Comparison of ENCODE assay signal across 9 mouse cellular contexts in the genomic region with DNA sequence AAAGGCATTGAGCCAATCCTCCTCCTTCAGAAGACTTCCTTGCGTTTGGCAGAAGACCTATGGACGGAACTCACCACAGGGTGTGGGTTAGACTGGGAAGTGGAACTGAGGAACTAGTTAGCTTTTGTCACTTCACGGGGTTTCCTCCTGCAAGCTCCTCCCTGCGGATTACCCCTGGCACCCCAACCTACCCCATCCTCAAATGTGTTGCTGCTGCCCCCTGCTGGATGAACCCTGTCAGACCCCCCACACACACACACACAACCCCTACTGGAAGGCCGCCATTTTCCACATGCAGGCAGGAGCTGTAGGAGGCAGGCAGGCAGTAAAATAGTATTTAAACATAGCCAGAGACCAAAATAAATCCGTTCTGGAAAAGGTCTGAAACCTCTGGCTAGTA. TPM values are rescaled to one million over a fixed set of nuclear protein-coding genes. Genes with fewer than 3 reads are reported as not detected.
DNase-seq lines count a peak whose midpoint lies in the region; ATAC-seq and TF ChIP-seq lines count a peak whose summit lies in the region.
"Had no signal": no experiment of that assay in that cellular context is flagged by ENCODE, and none has a peak within 500 bp of the region (broad histone marks: within the 10 kb centered on the region; RNA-seq: fewer than 3 reads in every experiment).

No protein-coding gene starts in this region.

- no peak overlapping the region for H3K4me3 ChIP-seq in kidney, adult 2 months (ENCODE audit: insufficient read depth, low read depth, low read length)
- H3K4me3 ChIP-seq in kidney, embryonic 14.5 days (ENCODE audit: low read length), result no peak overlapping the region
- H3K4me3 ChIP-seq in midbrain, embryonic 11.5 days (ENCODE audit: low read depth, low read length), result no peak overlapping the region
- H3K4me3 ChIP-seq: midbrain, embryonic 12.5 days had no signal

- H3K4me2 ChIP-seq in kidney, embryonic 14.5 days (replicated peaks; ENCODE audit: low read depth, low read length), result no peak overlapping the region
- H3K4me2 ChIP-seq in midbrain, embryonic 11.5 days, result no peak overlapping the region
- H3K4me2 ChIP-seq: midbrain, embryonic 12.5 days had no signal

- DNase-seq in kidney, adult 2 months, result peak; percentile 74
- DNase-seq in adrenal gland, postnatal 36 days, result peak; percentile 76 to 86
- peak; percentile 57 for DNase-seq in gastrocnemius, postnatal 10 days
- peak; percentile 26 to 67 for DNase-seq in layer of hippocampus, postnatal 25 days (ENCODE audit: extremely low spot score in 1 of 2, low spot score in 1 of 2)
- DNase-seq in testis, postnatal 10 days (ENCODE audit: low spot score), result peak; percentile 67
- no peak for DNase-seq in midbrain, embryonic 11.5 days (ENCODE audit: low spot score, missing footprints)

- H3K4me1 ChIP-seq in kidney, adult 2 months (ENCODE audit: control insufficient read depth, insufficient read depth, low read length), result no peaks in the 10 kb centered on the region
- no peaks in the 10 kb centered on the region for H3K4me1 ChIP-seq in kidney, embryonic 14.5 days (ENCODE audit: control insufficient read depth, insufficient read depth, low read length)
- H3K4me1 ChIP-seq in midbrain, embryonic 11.5 days (ENCODE audit: control insufficient read depth, insufficient read depth, low read length), result no peaks in the 10 kb centered on the region

- peak; percentile 72 for TF ChIP-seq CTCF in kidney, adult 2 months (conservative IDR thresholded peaks at IDR 0.05; ENCODE audit: insufficient read depth, insufficient read length, low read depth, low read length)

- 76% methylated on average over 6 of the region's 6 CpGs for WGBS in kidney, adult 2 months
- 81% methylated on average over 6 of the region's 6 CpGs for WGBS in kidney, embryonic 14.5 days
- 76% methylated on average over 6 of the region's 6 CpGs for WGBS in midbrain, embryonic 11.5 days

- H3K9ac ChIP-seq in kidney, embryonic 14.5 days (ENCODE audit: low read depth, low read length), result no peak overlapping the region
- no peak overlapping the region for H3K9ac ChIP-seq in midbrain, embryonic 11.5 days (ENCODE audit: low read length)
- H3K9ac ChIP-seq: midbrain, embryonic 12.5 days had no signal

- no peaks in the 10 kb centered on the region for H3K36me3 ChIP-seq in kidney, adult 2 months (ENCODE audit: control insufficient read depth, insufficient read depth, low read length)
- H3K36me3 ChIP-seq in kidney, embryonic 14.5 days (ENCODE audit: control insufficient read depth, insufficient read depth, low read length), result no peaks in the 10 kb centered on the region
- no peaks in the 10 kb centered on the region for H3K36me3 ChIP-seq in midbrain, embryonic 11.5 days (ENCODE audit: control insufficient read depth, insufficient read depth, low read length)
- H3K36me3 ChIP-seq: midbrain, embryonic 12.5 days had no signal

- no peak for ATAC-seq in kidney, embryonic 14.5 days (ENCODE audit: low FRiP score, low TSS enrichment)
- ATAC-seq in megakaryocyte, adult 5-6 weeks (ENCODE audit: poor library complexity, severe bottlenecking), result peak; percentile 98
- ATAC-seq in midbrain, embryonic 11.5 days (ENCODE audit: low FRiP score), result no peak

- TF ChIP-seq POLR2A in kidney, adult 2 months (IDR thresholded peaks at IDR 0.05; ENCODE audit: low read depth, low read length), result no peak

- H3K27me3 ChIP-seq in kidney, adult 2 months (replicated peaks; ENCODE audit: control insufficient read depth, insufficient read depth, low read length), result no peaks in the 10 kb centered on the region
- H3K27me3 ChIP-seq in kidney, embryonic 14.5 days (ENCODE audit: control insufficient read depth, insufficient read depth, low read length), result no peaks in the 10 kb centered on the region
- no peaks in the 10 kb centered on the region for H3K27me3 ChIP-seq in midbrain, embryonic 11.5 days (ENCODE audit: control insufficient read depth, insufficient read depth, low read length)
- H3K27me3 ChIP-seq: midbrain, embryonic 12.5 days had no signal

- H3K27ac ChIP-seq in kidney, adult 2 months (ENCODE audit: insufficient read depth, low read depth, low read length), result no peak overlapping the region
- H3K27ac ChIP-seq in kidney, embryonic 14.5 days (ENCODE audit: low read depth, low read length), result no peak overlapping the region
- no peak overlapping the region for H3K27ac ChIP-seq in midbrain, embryonic 11.5 days (ENCODE audit: low read depth, low read length)
- H3K27ac ChIP-seq: midbrain, embryonic 12.5 days had no signal

- H3K9me3 ChIP-seq in kidney, embryonic 14.5 days (ENCODE audit: control insufficient read depth, low read length), result no peaks in the 10 kb centered on the region
- H3K9me3 ChIP-seq in midbrain, embryonic 11.5 days (ENCODE audit: control insufficient read depth, low read length), result no peaks in the 10 kb centered on the region; the same call in 1 of the 2 replicates

RNA-seq across cellular contexts. Expression of a gene that starts 23.1 kb away (rescaled TPM):
- not detected in 2 replicates for polyA plus RNA-seq in kidney, adult 2 months (2012; rRNA removed)
- polyA plus RNA-seq in kidney, embryonic 14.5 days (2014; fragmentation: Nextera tagmentation; extraction: Ambion mirVana), result not detected in 2 replicates
- not detected for total RNA-seq in adrenal gland, postnatal 36 days (2021)
- under 1 TPM in 1 of 2 experiments, not detected in 1; 0.47 TPM for total RNA-seq in gastrocnemius, postnatal 10 days (2021)
- not detected for total RNA-seq in layer of hippocampus, postnatal 25 days (2021)
- 57.1 and 61.1 TPM in 2 replicates for total RNA-seq in megakaryocyte, adult 5-6 weeks (2015)
- 45.7 and 49.7 TPM in 2 replicates for total RNA-seq in megakaryocyte, adult 5-6 weeks (2017)
- polyA plus RNA-seq in midbrain, embryonic 11.5 days (2014; fragmentation: Nextera tagmentation; extraction: Ambion mirVana), result 0.23 TPM in 1 of 2 replicates, not detected in the other
- polyA plus RNA-seq: midbrain, embryonic 12.5 days had no signal

RNA-seq across cellular contexts. Expression of a gene that starts 37.3 kb away (rescaled TPM):
- 7.9 and 11.6 TPM in 2 replicates for polyA plus RNA-seq in kidney, adult 2 months (2012; rRNA removed)
- polyA plus RNA-seq in kidney, embryonic 14.5 days (2014; fragmentation: Nextera tagmentation; extraction: Ambion mirVana), result 14.4 and 18.7 TPM in 2 replicates
- 1 to 10 TPM; 5.3 to 8.2 TPM for total RNA-seq in adrenal gland, postnatal 36 days (2021)
- total RNA-seq in gastrocnemius, postnatal 10 days (2021), result 1 to 10 TPM; 7.4 to 9.0 TPM
- total RNA-seq in layer of hippocampus, postnatal 25 days (2021), result 10 to 100 TPM in 1 of 2 experiments, 1 to 10 TPM in 1; 8.9 to 10.6 TPM
- total RNA-seq in megakaryocyte, adult 5-6 weeks (2015), result 194 and 211 TPM in 2 replicates
- total RNA-seq in megakaryocyte, adult 5-6 weeks (2017), result 134 and 165 TPM in 2 replicates
- polyA plus RNA-seq in midbrain, embryonic 11.5 days (2014; fragmentation: Nextera tagmentation; extraction: Ambion mirVana), result 7.4 and 10.3 TPM in 2 replicates

RNA-seq across cellular contexts. Expression of a gene that starts 44.3 kb away (rescaled TPM):
- polyA plus RNA-seq in kidney, adult 2 months (2012; rRNA removed), result 2.7 and 3.5 TPM in 2 replicates
- polyA plus RNA-seq in kidney, embryonic 14.5 days (2014; fragmentation: Nextera tagmentation; extraction: Ambion mirVana), result 10.8 and 14.5 TPM in 2 replicates
- total RNA-seq in adrenal gland, postnatal 36 days (2021), result 10 to 100 TPM; 20.7 to 21.4 TPM
- total RNA-seq in gastrocnemius, postnatal 10 days (2021), result 10 to 100 TPM; 11.2 to 11.6 TPM
- 10 to 100 TPM; 43.3 to 46.4 TPM for total RNA-seq in layer of hippocampus, postnatal 25 days (2021)
- total RNA-seq in megakaryocyte, adult 5-6 weeks (2015), result 10.9 and 13.9 TPM in 2 replicates
- 15.4 TPM in 2 replicates for total RNA-seq in megakaryocyte, adult 5-6 weeks (2017)
- polyA plus RNA-seq in midbrain, embryonic 11.5 days (2014; fragmentation: Nextera tagmentation; extraction: Ambion mirVana), result 22.1 and 22.8 TPM in 2 replicates

RNA-seq across cellular contexts. Expression of a gene that starts 44.3 kb away (rescaled TPM):
- polyA plus RNA-seq in kidney, adult 2 months (2012; rRNA removed), result 5.2 and 6.0 TPM in 2 replicates
- polyA plus RNA-seq in kidney, embryonic 14.5 days (2014; fragmentation: Nextera tagmentation; extraction: Ambion mirVana), result 17.7 and 22.4 TPM in 2 replicates
- total RNA-seq in adrenal gland, postnatal 36 days (2021), result 10 to 100 TPM; 13.7 to 14.8 TPM
- 1 to 10 TPM; 6.1 to 7.3 TPM for total RNA-seq in gastrocnemius, postnatal 10 days (2021)
- total RNA-seq in layer of hippocampus, postnatal 25 days (2021), result 10 to 100 TPM; 12.8 to 13.7 TPM
- 12.4 and 16.6 TPM in 2 replicates for total RNA-seq in megakaryocyte, adult 5-6 weeks (2015)
- total RNA-seq in megakaryocyte, adult 5-6 weeks (2017), result 19.4 and 19.8 TPM in 2 replicates
- 16.4 and 19.0 TPM in 2 replicates for polyA plus RNA-seq in midbrain, embryonic 11.5 days (2014; fragmentation: Nextera tagmentation; extraction: Ambion mirVana)

Comparison
In these comparisons a context has a peak if more than half of its experiments do, and no peak if none do; other contexts are left out.
1. RNA of a gene that starts 23.1 kb away (total RNA-seq): 45.7 to 61.1 TPM in megakaryocyte, adult 5-6 weeks; 0.47 TPM in gastrocnemius, postnatal 10 days, not detected in adrenal gland, postnatal 36 days and not detected in layer of hippocampus, postnatal 25 days; every median in the first group is over 10 times any median in the second.
2. RNA of a gene that starts 37.3 kb away (total RNA-seq): 134 to 211 TPM in megakaryocyte, adult 5-6 weeks; 8.9 to 10.6 TPM in layer of hippocampus, postnatal 25 days, 7.4 to 9.0 TPM in gastrocnemius, postnatal 10 days and 5.3 to 8.2 TPM in adrenal gland, postnatal 36 days; every median in the first group is over 10 times any median in the second.